Mouse (Mus musculus) thymus, adult 2 months (tissue): ENCODE measurements around the gene Gap43.

Experiments used
- CTCF ChIP-seq: fragments of 200-500 bp; IDR thresholded peaks from 2 replicates; pipeline ENCODE4 v1.5.1; 2012; ENCODE audit warnings: mild to moderate bottlenecking, control low read depth, low read length, moderate library complexity, borderline replicate concordance; ENCODE audit not compliant: control insufficient read depth, poor library complexity, insufficient read depth; ENCODE audit errors: extremely low read depth
- POLR2A ChIP-seq: fragments of 200-500 bp; IDR thresholded peaks from 2 replicates; pipeline ENCODE4 v1.6.1; 2012; ENCODE audit warnings: mild to moderate bottlenecking, low read length, control low read depth, moderate library complexity; ENCODE audit not compliant: control insufficient read depth, poor library complexity, insufficient read depth; ENCODE audit errors: extremely low read depth

GRCm38 (mm10) chr16:42277268-42277667 is 63.2 kb downstream of the Gap43 start:
- TF ChIP-seq CTCF = no peak
- no peak for TF ChIP-seq POLR2A
